Mouse (Mus musculus) small intestine, adult 2 months (tissue): ENCODE data around the gene Gm13089.

Source experiments
- CTCF ChIP-seq: fragments of 200-500 bp; IDR thresholded peaks from 2 replicates; pipeline ENCODE4 v1.5.1; 2012; ENCODE audit warnings: low read depth, mild to moderate bottlenecking, control low read depth, inconsistent platforms, low read length, moderate library complexity, mixed read lengths; ENCODE audit not compliant: insufficient replicate concordance, insufficient read length; ENCODE audit errors: extremely low read depth
- POLR2A ChIP-seq: fragments of 200-500 bp; IDR thresholded peaks from 2 replicates; pipeline ENCODE4 v1.6.1; 2012; ENCODE audit warnings: low read depth, mild to moderate bottlenecking, control low read depth, inconsistent platforms, low read length, moderate library complexity

GRCm38 (mm10) chr4:143719155-143719554 is 16.6 kb upstream of the Gm13089 start, which contains the start of gene Gm13078:
- TF ChIP-seq CTCF (no peak), POLR2A (no peak)
